Mouse (Mus musculus): ENCODE measurements around the gene 3110082I17Rik. TPM values are rescaled to one million over a fixed set of nuclear protein-coding genes. Genes with fewer than 3 reads are reported as not detected.
"Not testable (repeated sequence)": the region's sequence is repeated elsewhere in the genome, so short reads cannot be mapped to it uniquely, and the experiment has no call there.

Gene 3110082I17Rik
- polyA plus RNA-seq, 1 experiment from 2014 or later: 15.5 TPM

- H3K9ac ChIP-seq: no peak overlapping the region
- no peak overlapping the region for H3K4me2 ChIP-seq
- H3K27me3 ChIP-seq: no peaks in the 10 kb centered on the region
- ATAC-seq (replicated peaks; ENCODE audit: insufficient number of reproducible peaks, insufficient read depth, low FRiP score, low read depth): no peak
- no peak overlapping the region for H3K4me3 ChIP-seq
- no peaks in the 10 kb centered on the region for H3K9me3 ChIP-seq (replicated peaks)
- no peak overlapping the region for H3K27ac ChIP-seq
- peaks cover 48% of the 10 kb centered on the region for H3K4me1 ChIP-seq (replicated peaks)
- WGBS: 93% methylated on average over 16 of the region's 16 CpGs
- H3K36me3 ChIP-seq: peaks cover 21% of the 10 kb centered on the region
Observed at GRCm38 (mm10) chr5:139393197-139393588, 67.1 kb downstream of the 3110082I17Rik start.

DNA sequence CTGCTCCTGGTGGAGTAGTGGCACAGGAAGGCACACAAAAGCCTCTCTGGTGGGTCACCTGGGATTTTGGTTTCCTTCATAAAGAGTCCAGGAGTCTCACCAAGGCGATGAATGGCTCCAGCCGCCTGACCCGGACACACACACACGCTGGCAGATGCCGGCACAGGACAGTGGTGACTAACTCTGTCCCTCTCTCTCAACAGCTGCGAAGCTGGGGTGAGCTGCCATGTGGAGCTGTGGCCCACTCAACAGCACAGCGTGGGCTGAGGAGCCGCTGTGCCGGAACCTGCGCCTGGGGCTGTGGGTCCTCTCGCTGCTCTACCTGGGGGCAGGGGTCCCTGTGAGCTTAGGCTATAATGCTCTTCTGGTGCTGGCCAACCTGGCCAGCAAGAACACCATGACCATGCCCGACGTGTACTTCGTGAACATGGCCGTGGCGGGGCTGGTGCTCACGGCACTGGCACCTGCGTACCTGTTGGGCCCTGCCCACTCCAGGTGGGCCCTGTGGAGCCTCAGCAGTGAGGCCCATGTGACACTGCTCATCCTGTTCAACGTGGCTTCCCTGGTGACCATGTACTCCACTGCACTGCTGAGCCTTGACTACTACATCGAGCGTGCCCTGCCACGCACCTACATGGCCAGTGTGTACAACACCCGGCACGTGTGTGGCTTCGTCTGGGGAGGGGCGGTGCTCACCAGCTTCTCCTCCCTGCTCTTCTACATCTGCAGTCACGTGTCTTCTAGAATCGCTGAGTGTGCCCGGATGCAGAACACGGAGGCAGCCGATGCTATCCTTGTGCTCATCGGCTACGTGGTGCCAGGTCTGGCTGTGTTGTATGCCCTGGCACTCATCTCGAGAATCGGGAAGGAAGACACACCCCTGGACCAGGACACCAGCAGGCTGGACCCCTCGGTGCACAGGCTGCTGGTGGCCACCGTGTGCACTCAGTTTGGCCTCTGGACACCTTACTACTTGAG, 67.8 kb downstream of the 3110082I17Rik start:
- H3K4me1 ChIP-seq (replicated peaks): peaks cover 48% of the 10 kb centered on the region
- ATAC-seq (replicated peaks; ENCODE audit: insufficient number of reproducible peaks, insufficient read depth, low FRiP score, low read depth): no peak
- H3K9ac ChIP-seq: no peak overlapping the region
- peaks cover 21% of the 10 kb centered on the region for H3K36me3 ChIP-seq
- no peak overlapping the region for H3K4me3 ChIP-seq
- no peaks in the 10 kb centered on the region for H3K9me3 ChIP-seq (replicated peaks)
- H3K27me3 ChIP-seq: no peaks in the 10 kb centered on the region
- H3K4me2 ChIP-seq: no peak overlapping the region
- 91% methylated on average over 37 of the region's 37 CpGs for WGBS
- no peak overlapping the region for H3K27ac ChIP-seq

DNA sequence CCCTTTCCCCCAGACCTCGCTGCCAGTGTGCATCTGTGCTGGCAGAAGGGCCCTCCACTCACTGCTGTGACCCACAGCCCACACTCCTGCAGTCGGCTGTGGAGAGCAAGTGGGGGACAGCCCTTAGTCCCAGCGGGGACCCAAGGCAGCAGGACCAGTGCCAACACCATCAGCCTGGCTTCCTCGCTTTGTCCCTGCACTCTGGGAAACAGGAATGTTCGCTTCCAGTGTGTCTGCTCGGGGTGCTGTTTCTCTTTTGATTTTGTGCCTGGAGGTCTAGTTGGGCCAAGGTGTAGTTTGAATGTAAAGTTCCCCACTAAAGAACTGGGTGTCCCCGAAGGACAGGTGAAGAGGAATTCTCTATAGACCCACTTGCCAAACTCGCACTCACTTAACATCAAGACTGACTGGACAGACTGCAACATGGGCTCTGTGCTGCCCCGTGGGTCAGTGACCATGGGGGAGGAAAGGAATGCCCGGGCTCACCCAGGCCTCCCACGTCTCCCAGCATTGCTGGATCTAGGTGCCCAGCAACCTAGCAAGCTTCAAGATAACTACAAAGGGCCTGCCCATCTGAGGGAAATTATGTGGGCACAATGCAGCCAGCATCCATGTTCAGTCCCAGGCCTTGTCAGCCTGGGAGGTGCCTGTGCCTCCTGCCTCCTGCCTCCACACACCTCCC, 68.9 kb downstream of the 3110082I17Rik start:
- Histone ChIP-seq H3K36me3 (peaks cover 21% of the 10 kb centered on the region), H3K27ac (0 out of 2 replicates have a peak overlapping the region, but pooled peaks have one; percentile 20), H3K9me3 (replicated peaks) (no peaks in the 10 kb centered on the region), H3K9ac (no peak overlapping the region), H3K4me1 (replicated peaks) (peaks cover 46% of the 10 kb centered on the region), H3K4me2 (no peak overlapping the region), H3K27me3 (no peaks in the 10 kb centered on the region), H3K4me3 (no peak overlapping the region)
- no peak for ATAC-seq (replicated peaks; ENCODE audit: insufficient number of reproducible peaks, insufficient read depth, low FRiP score, low read depth)
- WGBS: 68% methylated on average over 11 of the region's 11 CpGs

GRCm38 (mm10) chr5:139390324-139391119, 69.8 kb downstream of the 3110082I17Rik start:
- not testable (repeated sequence) for H3K27ac ChIP-seq; ATAC-seq (replicated peaks; ENCODE audit: insufficient number of reproducible peaks, insufficient read depth, low FRiP score, low read depth); H3K9me3 ChIP-seq (replicated peaks); H3K27me3 ChIP-seq; H3K9ac ChIP-seq; H3K4me2 ChIP-seq; H3K4me3 ChIP-seq
- WGBS: 62% methylated on average over 5 of the region's 5 CpGs
- Histone ChIP-seq H3K36me3 (peaks cover 21% of the 10 kb centered on the region), H3K4me1 (replicated peaks) (peaks cover 56% of the 10 kb centered on the region)

DNA sequence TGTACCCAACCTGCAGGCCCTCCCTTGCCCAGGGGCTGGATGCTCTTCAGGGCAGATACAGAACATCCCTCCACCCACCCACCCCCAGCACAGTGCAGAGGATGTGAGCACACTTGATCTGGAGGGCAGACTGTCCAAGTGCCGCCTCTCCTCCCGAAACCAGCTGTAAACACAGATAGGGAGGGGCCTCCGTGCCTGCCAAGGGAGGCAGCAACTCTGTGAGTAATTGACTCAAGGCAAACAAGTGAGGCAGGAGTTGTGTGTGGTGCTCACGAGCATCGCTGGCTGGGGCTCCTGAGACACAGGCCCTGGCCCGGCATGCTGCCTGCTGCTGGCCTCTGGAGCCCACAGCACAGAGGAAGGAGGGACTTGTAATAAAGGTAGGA, 70.7 kb downstream of the 3110082I17Rik start:
- H3K4me3 ChIP-seq: no peak overlapping the region
- peak; percentile 50; the same call in 1 of the 2 replicates for ATAC-seq (replicated peaks; ENCODE audit: insufficient number of reproducible peaks, insufficient read depth, low FRiP score, low read depth)
- no peaks in the 10 kb centered on the region for H3K27me3 ChIP-seq
- peaks cover 64% of the 10 kb centered on the region for H3K4me1 ChIP-seq (replicated peaks)
- peak overlapping the region; percentile 60 for H3K27ac ChIP-seq
- H3K9ac ChIP-seq: 0 out of 2 replicates have a peak overlapping the region, but pooled peaks have one; percentile 14
- no peak overlapping the region for H3K4me2 ChIP-seq
- 28% methylated on average over 6 of the region's 6 CpGs for WGBS
- H3K9me3 ChIP-seq (replicated peaks): no peaks in the 10 kb centered on the region
- peaks cover 21% of the 10 kb centered on the region for H3K36me3 ChIP-seq

GRCm38 (mm10) chr5:139388694-139389675, 71.3 kb downstream of the 3110082I17Rik start:
- no peak for ATAC-seq (replicated peaks; ENCODE audit: insufficient number of reproducible peaks, insufficient read depth, low FRiP score, low read depth)
- Histone ChIP-seq H3K27me3 (no peaks in the 10 kb centered on the region), H3K4me1 (replicated peaks) (peaks cover 68% of the 10 kb centered on the region), H3K4me2 (no peak overlapping the region), H3K36me3 (peaks cover 18% of the 10 kb centered on the region), H3K9me3 (replicated peaks) (no peaks in the 10 kb centered on the region), H3K4me3 (no peak overlapping the region), H3K9ac (0 out of 2 replicates have a peak overlapping the region, but pooled peaks have one; percentile 14), H3K27ac (peak overlapping the region; percentile 60)
- WGBS: 77% methylated on average over 17 of the region's 17 CpGs

- Histone ChIP-seq H3K9ac (no peak overlapping the region), H3K4me1 (replicated peaks) (peaks cover 75% of the 10 kb centered on the region), H3K9me3 (replicated peaks) (no peaks in the 10 kb centered on the region), H3K4me2 (no peak overlapping the region; the same call in 1 of the 2 replicates), H3K27ac (peak overlapping the region; percentile 60), H3K27me3 (no peaks in the 10 kb centered on the region), H3K36me3 (peaks cover 10% of the 10 kb centered on the region; the same call in 1 of the 2 replicates), H3K4me3 (no peak overlapping the region)
- ATAC-seq (replicated peaks; ENCODE audit: insufficient number of reproducible peaks, insufficient read depth, low FRiP score, low read depth): no peak
- 54% methylated on average over 4 of the region's 4 CpGs for WGBS
Observed at GRCm38 (mm10) chr5:139388195-139388570, 72.1 kb downstream of the 3110082I17Rik start.

DNA sequence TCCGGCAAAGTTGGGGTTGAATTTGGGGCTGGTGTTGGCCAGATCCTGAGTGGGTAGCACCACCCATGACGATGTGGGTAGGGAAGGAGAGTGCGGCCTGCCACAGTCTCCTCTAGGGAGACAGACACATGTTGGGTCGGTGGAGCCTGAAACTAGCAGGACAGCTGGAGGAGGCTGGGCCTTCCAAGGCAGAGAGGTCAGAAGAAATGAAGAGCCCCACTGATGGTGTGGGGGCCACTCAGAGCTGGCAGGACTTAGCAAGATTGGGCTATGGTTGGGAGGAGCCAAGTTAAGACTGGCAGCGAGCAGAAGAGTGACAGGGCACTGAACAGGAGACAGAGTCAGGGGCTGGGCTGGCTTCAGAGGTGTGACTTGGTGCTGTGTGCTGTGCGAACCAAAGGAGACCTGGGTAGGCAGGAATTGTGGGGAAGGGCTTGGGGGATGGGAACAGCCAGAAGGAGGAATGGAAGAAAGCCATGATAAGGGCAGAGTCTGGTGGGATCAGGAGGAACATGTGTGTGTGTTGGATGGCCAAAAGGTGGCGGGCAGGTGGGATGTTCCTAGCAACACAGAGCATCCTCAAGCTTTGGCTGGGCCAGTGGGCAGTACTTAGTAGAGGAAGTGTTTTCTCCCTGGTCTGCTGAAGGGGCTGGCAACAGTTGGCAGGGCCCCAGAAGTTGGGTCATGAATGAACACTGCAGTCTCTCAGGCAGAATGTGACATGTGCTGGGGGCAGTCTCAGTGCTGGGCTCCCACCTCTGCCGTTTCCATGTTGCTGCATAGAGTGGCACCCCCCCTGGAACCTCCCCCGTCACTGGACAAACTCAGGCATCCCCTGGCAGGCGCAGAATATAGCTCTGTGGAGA, 72.8 kb downstream of the 3110082I17Rik start:
- H3K27me3 ChIP-seq: no peaks in the 10 kb centered on the region
- ATAC-seq (replicated peaks; ENCODE audit: insufficient number of reproducible peaks, insufficient read depth, low FRiP score, low read depth): no peak
- H3K9me3 ChIP-seq (replicated peaks): no peaks in the 10 kb centered on the region
- H3K4me3 ChIP-seq: no peak overlapping the region
- WGBS: 71% methylated on average over 10 of the region's 10 CpGs
- H3K27ac ChIP-seq: peak overlapping the region; percentile 60
- no peak overlapping the region; the same call in 1 of the 2 replicates for H3K4me2 ChIP-seq
- peaks cover 81% of the 10 kb centered on the region for H3K4me1 ChIP-seq (replicated peaks)
- H3K36me3 ChIP-seq: peaks cover 4% of the 10 kb centered on the region; the same call in 1 of the 2 replicates
- no peak overlapping the region for H3K9ac ChIP-seq

GRCm38 (mm10) chr5:139386047-139386446, 74.3 kb downstream of the 3110082I17Rik start:
- H3K9ac ChIP-seq: no peak overlapping the region
- no peaks in the 10 kb centered on the region for H3K9me3 ChIP-seq (replicated peaks)
- H3K4me1 ChIP-seq (replicated peaks): peaks cover 89% of the 10 kb centered on the region
- no peaks in the 10 kb centered on the region for H3K36me3 ChIP-seq
- no peak overlapping the region for H3K4me3 ChIP-seq
- H3K4me2 ChIP-seq: no peak overlapping the region
- H3K27me3 ChIP-seq: no peaks in the 10 kb centered on the region
- 93% methylated on average over 5 of the region's 5 CpGs for WGBS
- no peak for ATAC-seq (replicated peaks; ENCODE audit: insufficient number of reproducible peaks, insufficient read depth, low FRiP score, low read depth)
- no peak overlapping the region for H3K27ac ChIP-seq

Data from heart, embryonic 15.5 days (tissue).